Mouse (Mus musculus) lung, postnatal 0 days (tissue): ENCODE data around the gene Dvl1.

Experiments used
- CTCF ChIP-seq: IDR thresholded peaks from 2 replicates; pipeline ENCODE4 v1.5.1; 2016; ENCODE audit warnings: antibody characterized with exemption, mild to moderate bottlenecking
- EP300 ChIP-seq: IDR thresholded peaks from 2 replicates; pipeline ENCODE4 v1.6.1; 2016; ENCODE audit warnings: antibody characterized with exemption, mild to moderate bottlenecking, control low read depth

DNA sequence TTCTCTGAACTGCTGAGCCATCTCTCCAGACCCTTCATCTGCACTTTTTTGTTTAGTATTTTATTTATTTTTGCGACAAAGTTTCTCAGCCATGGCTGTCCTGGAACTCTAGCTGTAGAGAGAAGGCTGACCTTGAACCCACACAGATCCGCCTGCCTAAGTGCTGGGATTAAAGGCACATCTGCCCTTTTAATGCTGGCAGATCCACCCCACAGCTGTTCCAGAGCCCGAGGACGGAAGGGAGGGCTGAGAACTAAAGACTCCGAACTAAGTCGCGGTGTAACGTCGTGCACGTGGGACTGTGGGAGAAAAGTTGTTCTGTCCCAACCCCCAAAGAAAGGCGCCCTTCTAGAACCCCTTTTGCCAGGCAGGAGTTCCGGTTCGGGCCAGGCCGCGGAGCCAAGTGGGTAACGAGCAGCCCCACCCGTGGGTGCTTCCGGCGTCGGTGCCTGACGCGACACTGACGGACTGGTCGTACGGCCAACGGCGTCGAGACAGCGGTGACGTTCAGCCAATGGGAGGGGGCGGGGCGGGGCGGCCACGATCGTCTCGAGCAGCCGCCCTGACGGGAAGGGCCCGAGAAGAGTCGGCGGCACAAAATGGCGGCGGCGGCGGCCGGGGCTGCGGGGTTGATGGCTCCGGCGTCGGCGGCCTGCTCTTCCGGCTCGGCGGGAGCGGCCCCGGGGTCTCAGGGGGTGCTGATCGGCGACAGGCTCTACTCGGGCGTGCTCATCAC lies 35.1 kb upstream of the Dvl1 start, which contains the start of gene Ccnl2:
- no peak for TF ChIP-seq CTCF
- TF ChIP-seq EP300 = no peak
